Mouse (Mus musculus) spleen, adult 18-20 months (tissue): ENCODE results near the gene Fitm2.

Source experiments
- DNase-seq, 2 experiments: peaks; one replicate each; pipeline ENCODE4 v3.0.0; 2022; ENCODE audit warnings: mixed read lengths in 2 of 2

The Fitm2 gene

GRCm38 (mm10) chr2:163472466-163472851 is at the start of gene Fitm2:
TSS of gene Fitm2 (minus strand) at chr2:163472629.
- peak; percentile 89 to 94 for DNase-seq

DNA sequence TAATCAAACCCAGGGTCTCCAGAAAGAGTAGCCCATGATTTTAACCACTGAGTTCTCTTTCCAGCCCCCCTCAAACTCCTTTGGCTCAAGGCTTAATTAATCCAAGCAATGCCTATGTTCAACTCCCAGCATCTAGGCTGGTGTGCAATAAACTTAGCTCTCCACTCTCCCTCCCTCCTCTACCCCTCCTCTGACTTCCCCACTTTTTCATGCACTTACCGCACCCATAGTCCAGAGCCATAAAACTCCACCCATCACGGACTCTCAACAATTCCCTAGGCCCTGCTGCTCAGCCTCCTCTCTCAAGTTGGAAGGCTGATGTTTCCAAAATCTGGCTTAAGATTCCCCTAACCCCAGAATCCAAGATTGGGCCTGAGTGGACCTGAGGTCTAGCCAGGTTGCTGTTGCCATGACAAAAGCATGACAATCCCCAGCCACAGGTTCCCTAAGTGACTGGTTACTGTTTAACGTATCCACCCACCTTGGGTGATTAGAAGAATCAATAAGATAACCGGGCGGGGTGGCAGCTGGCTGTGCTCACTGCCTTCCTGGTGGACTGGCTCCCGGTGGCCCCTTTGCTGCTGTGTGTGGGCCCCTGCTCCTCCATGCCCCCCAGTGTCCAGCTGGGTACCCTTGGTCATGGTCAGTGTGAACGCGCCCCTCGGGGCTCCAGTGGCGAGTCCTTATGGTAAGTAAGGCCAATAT is 34.0 kb upstream of the Fitm2 start, which contains the start of gene Hnf4a:
Gene Hnf4a (plus strand): TSS at position 509 of the 705 bp plus-strand sequence.
- no peak for DNase-seq

GRCm38 (mm10) chr2:163503191-163503590 is 30.8 kb upstream of the Fitm2 start:
- no peak for DNase-seq

GRCm38 (mm10) chr2:163502219-163502618 is 29.8 kb upstream of the Fitm2 start:
- DNase-seq: no peak

GRCm38 (mm10) chr2:163494456-163494855 is 22.0 kb upstream of the Fitm2 start:
- no peak for DNase-seq

DNA sequence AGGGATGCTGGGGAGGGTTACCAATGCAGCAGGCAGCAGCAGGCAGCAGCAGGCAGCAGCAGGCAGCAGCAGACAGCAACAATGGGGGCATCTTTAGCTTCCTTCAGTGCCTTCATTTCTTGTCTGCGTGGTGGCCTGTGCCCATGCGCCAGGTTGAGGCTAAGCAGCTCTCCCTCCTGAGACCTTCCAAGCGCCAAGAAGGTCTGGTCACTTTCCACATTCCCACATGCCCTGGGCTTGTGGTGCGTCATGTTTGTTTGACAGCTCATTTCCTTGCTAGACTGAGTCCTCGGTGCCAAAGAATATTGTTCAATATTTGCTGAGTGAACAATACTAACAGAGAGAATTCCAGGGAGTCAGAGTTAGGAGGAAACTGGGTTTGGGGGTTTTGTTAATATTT is 21.5 kb upstream of the Fitm2 start:
- DNase-seq: no peak

DNA sequence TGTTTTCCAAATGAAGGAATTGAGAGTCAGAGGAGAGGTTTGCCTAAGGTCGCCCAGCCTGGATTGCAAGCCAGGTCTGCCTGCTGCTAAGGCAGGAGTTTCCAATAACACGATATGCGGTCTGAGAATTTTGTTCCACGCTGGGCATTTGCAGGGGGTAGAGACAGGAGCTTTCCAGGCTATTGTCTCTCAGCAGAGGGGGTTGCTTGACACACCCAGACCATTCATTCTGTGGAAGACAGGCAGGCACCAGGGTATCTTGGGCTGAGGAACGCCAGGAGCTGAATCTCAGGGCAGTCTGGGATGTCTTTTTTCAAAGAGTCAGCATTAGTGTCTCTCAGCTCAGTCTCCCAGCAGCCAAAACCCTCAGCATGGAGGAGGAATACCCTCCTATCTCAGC is 20.6 kb upstream of the Fitm2 start:
- no peak for DNase-seq

- no peak for DNase-seq
Measured at GRCm38 (mm10) chr2:163492018-163492417, 19.6 kb upstream of the Fitm2 start, which contains the start of gene R3hdml. TSS of gene R3hdml (plus strand) at chr2:163492318.

GRCm38 (mm10) chr2:163491351-163491750 is 18.9 kb upstream of the Fitm2 start:
- DNase-seq: no peak

GRCm38 (mm10) chr2:163490656-163491055 is 18.2 kb upstream of the Fitm2 start:
- no peak for DNase-seq

GRCm38 (mm10) chr2:163489725-163490291 is 17.4 kb upstream of the Fitm2 start:
- no peak for DNase-seq

DNA sequence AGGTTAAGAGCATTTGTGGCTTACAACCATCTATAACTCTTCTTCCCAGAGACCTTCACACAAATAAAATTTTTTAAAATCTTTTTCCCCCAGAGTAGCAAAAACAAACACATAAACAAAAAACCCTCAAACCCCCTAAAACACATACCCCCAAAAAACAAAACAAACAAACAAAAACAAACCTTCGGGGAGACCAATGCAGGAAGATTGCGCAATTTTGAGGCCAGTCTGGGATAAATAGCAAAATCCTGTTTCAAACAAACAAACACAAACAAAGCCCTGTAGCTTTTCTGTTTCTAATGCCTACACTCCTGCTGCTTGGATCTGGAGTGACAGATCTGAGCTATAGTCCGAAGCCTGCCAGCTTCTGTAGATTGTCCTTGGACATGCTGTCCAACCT is 14.9 kb upstream of the Fitm2 start:
- no peak for DNase-seq

GRCm38 (mm10) chr2:163481539-163482029 is 9.2 kb upstream of the Fitm2 start:
- no peak for DNase-seq

DNA sequence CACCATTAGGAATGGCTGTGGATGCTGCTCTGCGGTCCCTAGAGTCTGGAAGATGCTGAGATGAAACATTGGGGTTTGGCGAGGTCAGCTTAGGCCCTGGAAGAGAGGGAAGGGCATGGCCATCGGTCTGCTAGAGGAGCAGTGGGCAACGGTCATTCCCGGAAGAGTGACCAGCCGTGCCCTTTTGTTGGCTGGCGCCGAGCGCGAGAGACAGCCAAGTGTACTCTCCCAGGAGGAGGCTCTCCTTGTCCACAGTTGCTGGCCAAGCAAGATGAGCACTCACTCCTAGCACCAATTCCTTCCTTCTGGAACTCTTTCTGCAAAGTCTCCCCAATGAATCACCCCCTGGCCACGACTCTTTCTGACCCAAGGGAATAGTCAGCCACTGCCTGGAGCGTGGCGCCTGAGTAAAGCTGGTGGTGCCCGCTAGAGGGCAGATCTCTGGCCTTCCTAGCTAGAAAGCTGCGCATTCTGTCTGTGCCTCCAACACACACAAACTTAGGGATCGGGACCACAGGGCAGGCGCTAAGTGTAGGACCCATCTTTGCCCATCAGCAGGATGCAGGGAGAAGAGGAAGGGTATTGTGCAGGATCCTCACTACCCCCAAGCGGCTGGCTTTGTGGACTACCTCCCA is 7.9 kb upstream of the Fitm2 start:
- DNase-seq: no peak

GRCm38 (mm10) chr2:163471710-163472465 is 541 bp downstream of the Fitm2 start:
- DNase-seq: no peak

DNA sequence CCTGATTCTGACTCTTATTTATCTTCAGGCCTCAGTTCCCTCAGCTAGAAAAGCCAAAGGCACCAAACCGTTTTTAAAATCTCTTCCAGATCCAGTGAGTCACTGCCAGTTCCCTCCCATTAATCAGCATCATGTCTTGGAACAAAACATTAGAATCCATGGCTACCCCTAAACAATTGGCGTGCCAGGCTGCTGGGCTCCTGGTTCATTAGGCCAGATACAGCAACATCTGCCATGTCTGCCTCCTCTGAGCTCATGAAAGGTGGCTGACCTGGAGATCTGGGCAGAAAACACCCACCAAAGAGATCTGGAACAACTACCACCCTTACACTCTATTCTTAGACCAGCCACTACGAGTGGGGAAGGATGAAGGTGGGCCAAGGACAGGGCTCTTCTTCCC is 1.3 kb downstream of the Fitm2 start:
- no peak for DNase-seq

DNA sequence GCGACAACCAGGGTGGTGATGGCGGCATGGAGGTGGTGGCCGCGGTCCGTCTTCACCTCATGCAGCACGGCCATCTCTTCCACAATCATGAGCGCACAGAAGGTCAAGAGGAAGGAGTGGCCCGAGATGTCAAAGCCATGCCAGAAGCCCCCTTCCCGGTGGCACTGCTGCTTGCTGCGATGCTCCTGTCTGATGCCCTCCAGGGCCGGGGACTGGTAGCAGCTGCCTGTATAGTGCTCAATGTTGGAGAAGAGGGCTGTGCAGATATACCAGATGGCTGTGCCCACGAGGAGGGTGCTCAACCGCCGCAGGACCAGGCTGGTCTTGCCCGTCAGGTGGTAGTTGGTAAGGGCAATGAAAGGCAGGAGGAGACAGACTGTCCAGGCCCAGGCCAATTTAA is 2.7 kb downstream of the Fitm2 start:
- DNase-seq: no peak

DNA sequence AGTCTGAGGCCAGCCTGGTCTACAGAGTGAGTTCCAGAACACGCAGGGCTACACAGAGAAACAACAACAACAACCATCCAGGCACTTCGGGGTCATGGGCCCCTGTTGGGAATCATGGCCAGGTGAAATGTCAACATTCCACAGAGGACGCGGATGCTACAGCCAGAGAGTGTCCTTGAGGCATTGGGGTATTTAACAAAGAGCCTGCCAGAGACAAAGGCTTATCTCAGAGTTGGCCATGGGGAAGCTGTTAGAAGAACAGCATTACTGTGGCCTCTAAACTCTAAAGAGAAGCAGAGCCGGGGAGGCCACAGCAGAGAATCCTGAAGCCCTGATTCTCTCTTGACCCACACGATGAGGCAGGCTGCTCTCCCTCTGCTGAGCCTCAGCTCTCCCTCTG is 3.6 kb downstream of the Fitm2 start:
- no peak for DNase-seq

- DNase-seq: no peak
Measured at GRCm38 (mm10) chr2:163467585-163467984, 4.8 kb downstream of the Fitm2 start.

GRCm38 (mm10) chr2:163466771-163467170 is 5.7 kb downstream of the Fitm2 start:
- no peak for DNase-seq

DNA sequence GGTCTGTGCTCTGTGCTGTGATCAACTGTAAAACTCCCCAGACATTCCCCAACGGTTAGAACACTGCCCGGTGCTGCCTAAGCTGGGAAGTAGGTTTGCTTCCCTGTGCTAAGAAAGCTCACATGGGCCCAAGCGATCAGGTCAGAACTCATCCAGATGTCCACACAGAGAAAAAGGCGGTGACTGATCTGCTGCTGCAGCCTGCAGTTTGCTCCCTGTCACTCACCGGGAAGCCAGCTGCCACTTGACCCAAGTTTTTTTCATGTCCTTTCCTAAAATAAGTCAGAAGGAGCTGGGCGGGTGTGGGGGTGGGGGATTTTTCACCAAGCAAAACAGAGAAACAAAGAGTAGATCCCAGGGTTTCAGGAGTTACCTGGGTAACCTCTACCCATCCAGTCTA is 7.9 kb downstream of the Fitm2 start:
- DNase-seq: no peak

GRCm38 (mm10) chr2:163463998-163464397 is 8.4 kb downstream of the Fitm2 start:
- DNase-seq: no peak

GRCm38 (mm10) chr2:163463251-163463769 is 9.1 kb downstream of the Fitm2 start:
- no peak for DNase-seq
